Mouse (Mus musculus) layer of hippocampus, postnatal 10 days (tissue): ENCODE measurements around the gene Fyco1. TPM values are rescaled to one million over a fixed set of nuclear protein-coding genes. Genes with fewer than 3 reads are reported as not detected.

Source experiments
- DNase-seq, 2 experiments: peaks; one replicate each; pipeline ENCODE4 v3.0.0; 2021; ENCODE audit warnings: low spot score in 2 of 2
- long read RNA-seq: library from polyadenylated mRNA; stranded (forward); transcript quantifications from one replicate; pipeline ENCODE4 v2.0.0, GENCODE M21; 2023
- total RNA-seq, 2 experiments: library from RNA; stranded (reverse); gene quantifications; 2 replicates each; pipeline ENCODE4 v1.2.3; 2021

Gene Fyco1
- total RNA-seq, result 10 to 100 TPM; 18.6 to 25.1 TPM
- long read RNA-seq, full-length matches to known transcripts, result 5 of 8 reads
- long read RNA-seq, partial matches to known transcripts, result 0 of 8 reads
- long read RNA-seq, other reads (novel, unspliced or antisense), result 3 of 8 reads

DNA sequence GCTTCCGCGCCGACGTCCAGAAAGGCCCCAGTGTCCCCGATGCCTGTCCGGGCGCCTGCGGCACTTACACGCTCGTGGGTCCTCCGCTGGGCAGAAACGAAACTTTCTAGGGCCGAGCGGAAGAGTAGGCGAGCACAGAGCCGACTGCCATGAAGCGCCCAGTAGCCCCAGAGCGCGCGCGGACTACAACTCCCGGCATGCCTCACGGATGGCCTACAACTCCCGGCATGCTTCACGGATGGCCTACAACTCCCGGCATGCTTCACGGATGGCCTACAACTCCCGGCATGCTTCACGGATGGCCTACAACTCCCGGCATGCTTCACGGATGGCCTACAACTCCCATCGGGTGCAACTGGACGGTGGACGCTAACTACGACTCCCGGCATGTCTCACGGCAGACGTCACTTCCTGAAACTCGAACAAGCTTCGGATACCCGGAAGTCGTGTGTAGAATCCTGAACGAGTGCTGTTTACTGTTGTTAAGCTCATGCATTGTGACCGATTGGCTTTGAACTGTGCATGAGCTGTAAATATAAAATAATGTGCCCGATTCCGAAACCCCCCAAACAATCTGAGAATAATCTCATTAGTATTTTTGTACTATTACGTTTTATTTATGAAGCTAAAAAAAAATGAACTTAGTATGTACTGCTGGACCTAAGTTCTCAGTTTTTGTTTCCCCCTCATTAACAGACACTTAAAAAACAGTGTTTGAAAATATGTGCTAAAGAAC is at the start of gene Fyco1:
Gene Fyco1, minus strand, starts transcription at position 187 of the 736 bp plus-strand sequence.
- DNase-seq, result peak; percentile 93 to 95

DNA sequence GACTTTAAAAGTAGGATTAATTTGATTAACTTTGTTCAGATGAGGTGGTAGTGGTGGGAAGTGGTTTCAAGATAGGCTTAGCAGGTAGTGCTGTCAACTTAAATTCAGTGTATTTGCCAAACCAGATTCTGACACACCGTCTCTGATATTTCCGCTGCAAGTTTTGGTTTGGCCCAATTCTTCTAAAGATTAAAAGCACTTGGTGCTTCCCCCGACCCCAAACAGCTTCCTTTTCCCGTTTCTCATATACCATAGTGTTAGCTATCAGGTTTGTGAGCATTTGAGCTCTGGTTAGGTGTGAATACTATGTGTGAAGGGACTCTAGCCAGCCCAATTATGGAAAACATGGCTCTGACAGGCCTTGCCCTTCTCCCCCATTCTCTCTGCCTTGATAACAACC is 20.4 kb upstream of the Fyco1 start:
- DNase-seq, result no peak

DNA sequence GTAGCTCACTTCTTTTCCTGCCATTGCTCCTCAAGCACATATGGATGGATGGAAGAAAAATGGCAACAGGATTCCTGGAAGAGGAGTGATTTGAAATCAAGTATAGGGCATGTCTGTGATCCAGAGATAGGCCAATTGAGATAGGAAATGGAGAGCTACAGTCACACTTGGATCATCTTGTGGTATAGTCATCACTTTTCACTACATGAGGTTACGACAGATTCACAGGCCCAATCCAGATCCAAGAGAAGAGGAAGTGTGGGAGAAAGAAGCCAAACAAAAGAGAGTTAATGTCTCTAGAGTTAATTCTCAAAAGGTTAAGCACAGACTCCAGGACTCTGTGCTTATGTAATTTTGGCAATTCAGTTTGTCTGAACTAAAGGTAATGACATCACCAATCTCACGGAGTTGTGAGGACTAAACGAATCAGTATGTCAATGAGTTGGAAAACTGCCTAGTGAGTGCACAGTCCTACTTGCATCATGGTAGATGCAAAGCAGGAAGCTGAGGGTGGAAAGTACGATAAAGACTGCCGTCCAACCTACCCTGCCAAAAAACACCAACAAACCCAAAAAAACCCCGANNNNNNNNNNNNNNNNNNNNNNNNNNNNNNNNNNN is 17.6 kb upstream of the Fyco1 start:
- DNase-seq, result no peak

DNA sequence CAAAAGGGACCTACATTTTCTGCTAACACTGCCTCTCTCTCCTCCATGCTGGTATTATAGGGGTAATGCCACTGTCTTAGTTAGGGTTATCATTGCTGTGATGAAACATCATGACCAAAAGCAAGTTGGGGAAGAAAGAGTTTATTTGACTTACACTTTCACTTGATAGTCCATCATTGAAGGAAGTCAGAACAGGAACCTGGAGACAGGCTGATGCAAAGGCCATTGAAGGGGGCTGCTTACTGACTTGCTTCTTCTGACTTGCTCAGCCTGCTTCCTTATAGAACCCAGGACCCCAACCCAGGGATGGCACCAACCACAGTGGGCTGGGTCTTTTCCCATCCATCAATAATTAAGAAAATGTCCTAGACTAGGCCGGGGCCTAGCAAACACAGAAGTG is 11.9 kb upstream of the Fyco1 start:
- no peak for DNase-seq

DNA sequence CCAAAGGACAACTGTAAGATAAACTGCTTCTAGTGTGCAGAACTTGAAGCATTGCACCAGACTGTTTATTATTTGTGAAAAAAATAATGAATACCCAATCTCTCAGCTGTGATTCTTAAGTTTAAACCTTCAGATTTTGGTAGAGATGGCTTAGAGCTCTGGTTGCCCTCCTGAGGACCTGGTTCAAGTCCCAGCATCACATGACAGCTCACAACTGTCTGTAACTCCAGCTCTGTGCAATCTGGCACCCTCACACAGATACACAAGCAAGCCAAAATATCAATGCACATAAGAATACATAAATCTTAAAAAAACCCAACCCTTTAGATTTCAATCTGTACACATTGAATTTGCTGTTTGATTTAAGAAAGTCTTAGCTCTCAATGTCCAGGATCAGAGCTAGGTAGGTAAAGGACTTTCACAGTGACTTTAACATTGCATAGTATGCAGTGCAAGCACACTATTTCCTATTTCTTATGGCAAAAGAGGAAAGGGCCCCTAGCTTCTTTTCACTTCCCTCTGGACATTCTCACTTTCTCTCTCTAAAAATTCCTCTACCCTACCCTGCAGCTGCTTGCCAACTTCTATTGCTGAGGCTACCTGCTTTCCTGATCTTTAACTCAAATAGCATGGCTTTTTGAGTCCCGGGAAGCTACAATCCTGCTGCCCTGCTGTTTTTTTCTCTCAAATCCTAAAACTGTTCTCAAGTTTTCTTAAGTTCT is 11.4 kb upstream of the Fyco1 start:
- no peak for DNase-seq

DNA sequence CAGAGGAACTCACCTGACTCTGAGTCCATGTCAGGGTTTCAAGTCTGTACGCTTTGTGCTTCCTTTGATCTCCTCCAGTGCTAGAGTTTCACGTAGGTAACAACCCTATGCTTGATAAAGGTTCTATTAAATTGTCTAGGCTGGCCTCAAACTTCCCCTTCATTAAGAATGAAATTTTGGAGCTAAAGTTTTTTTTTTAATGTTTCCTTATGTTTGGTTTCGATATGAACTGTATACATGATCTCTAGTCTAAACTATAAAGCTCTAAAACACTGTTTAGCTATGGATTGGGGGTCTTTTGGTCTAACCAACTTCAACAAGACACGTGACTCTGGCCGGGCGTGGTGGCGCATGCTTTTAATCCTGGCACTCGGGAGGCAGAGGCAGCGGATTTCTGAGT is 10.2 kb upstream of the Fyco1 start, which contains the start of gene Xcr1:
Gene Xcr1, minus strand, starts transcription at position 101 of the 400 bp plus-strand sequence.
- no peak for DNase-seq

DNA sequence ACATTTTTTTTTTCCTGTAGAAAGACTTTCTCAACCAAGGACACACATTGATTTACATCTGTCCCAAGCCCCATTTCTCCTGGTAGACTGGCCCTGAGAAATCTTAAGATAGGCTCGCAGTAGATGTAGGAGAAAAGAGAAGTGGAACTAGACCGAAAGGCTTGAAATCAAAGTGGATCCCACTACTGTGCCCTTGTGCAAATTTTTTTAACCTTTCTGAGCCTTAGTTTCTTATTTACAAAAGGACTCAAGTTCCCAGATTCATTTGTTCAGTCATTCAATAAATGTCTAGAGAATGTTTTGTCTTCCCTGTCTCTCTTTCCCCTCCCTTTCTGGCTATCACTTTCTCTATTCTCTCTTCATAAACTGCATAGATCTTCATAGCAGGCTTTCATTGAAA is 5.1 kb upstream of the Fyco1 start:
- no peak for DNase-seq

DNA sequence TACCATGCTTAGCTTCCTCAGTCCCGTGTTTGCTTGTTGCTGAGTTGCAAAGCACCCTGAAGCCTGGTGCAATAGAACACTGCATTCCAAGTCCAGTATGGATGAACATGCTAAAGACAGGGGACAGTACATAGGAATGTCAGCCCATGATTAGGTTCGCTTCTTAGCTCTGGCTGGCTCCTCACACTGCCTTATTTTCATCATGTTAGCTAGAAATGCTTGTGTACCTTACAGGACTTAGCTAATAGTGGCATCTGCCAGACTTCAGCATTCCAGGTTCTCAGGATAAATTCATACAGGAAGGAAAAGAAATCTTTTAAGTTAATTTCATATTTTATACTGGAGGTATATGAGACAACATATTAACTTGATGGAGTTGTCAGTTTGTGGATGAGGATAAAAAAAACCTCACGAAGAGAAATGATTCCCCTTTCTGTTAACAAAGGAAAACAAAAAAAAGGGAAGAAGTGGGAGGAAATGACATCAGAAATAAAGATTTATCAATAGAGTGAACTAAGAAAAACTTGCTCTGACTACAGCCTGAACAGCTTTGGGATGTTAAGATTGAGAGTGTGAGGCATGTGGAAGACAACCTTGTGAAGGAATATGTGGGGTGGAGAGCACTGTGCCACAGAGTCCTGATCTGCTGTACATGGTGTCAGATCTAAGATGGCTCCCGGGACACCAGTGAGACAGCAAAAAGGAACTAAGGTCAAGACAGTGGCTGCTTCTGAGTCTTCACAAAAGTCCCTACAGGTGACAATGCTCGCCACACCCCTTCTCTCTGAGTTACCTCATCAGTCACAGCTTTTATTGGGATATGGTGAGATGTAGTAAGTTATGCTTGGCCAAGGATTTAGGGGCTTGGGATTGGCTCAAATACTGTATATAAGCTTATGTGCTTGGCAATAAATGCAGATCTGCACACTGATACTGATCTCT is 1.0 kb upstream of the Fyco1 start:
- DNase-seq, result peak in 1 of 2 experiments; percentile 16

DNA sequence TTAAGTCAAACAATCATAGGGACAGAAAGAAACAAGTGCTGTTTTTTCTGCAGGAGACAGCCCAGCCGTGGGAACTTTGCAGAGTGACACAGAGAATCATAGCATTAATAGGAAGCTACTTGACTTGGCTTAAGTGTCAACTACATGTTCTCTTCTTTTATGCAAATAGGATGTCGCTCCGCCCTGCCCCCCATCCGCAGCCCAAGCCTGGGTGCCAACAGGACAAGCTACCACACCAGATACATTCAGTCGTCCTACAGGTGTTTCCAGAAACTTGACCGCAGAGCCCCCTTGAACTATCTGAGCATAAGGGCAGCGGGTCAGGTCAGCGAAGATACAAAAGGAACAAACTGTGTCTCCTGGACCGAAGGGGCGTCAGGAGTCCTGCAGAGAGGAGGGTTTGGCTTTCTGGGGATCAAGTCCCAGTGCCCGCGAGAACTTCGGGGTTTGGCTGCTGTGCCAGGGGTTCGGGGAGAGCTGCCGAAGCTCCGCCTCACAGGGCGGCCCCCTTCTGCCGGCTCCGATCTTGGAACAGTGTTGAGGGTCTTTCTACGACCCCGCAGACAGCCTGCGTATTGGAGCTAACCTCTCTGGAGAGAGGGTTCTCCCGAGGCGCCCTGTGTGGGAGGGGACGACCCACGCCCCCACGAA is 512 bp downstream of the Fyco1 start:
- DNase-seq, result no peak

DNA sequence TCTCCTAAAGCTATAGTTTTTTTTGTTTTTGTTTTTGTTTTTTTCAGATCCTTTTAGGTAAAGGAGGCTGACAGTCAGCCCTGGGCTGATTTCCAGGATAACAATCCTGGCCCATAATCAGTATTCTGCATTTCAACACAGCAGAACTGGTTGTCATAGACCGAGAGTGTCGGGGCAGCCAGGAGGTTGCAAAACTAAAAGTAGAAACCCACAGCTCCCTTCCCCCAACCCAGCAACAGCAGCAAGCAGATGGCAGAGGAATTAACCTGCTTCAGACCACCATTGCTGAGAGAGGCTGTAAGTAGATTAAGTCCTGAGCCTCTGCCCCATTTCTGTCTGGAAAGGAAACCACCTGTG is 1.0 kb downstream of the Fyco1 start:
- peak; percentile 23 to 38 for DNase-seq

DNA sequence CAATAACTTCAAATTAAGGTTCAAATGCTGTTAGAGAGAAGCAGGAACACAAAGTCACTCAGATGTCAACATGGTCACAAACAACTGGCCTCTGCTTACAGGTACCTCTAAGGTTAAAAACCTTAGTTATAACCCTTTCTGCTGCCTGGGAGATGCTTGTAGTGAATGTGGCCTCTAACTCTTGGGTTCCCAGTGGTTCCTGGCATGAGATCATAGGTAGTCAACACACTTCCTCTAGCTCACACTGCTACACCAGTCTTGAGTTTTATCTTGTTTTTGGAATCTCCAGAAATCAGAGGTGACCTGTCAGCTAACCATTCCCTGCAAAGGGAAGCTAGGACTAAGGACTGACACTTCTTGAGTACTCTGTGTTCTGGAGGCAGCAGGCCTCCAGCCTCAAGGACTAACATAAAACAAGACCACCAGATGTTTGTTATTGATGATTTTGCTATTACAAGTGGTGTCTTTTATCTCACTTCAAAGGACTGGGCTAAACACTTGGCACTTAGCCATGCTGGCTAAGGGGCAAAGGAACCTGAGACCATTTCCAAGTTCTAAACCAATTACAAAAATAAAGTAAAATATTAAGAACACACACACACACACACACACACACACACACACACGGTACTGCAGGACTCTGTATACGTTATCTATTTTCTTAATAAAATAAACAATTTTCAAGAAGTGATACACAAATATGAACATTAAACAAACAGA is 1.6 kb downstream of the Fyco1 start:
- peak in 1 of 2 experiments; percentile 16 for DNase-seq

DNA sequence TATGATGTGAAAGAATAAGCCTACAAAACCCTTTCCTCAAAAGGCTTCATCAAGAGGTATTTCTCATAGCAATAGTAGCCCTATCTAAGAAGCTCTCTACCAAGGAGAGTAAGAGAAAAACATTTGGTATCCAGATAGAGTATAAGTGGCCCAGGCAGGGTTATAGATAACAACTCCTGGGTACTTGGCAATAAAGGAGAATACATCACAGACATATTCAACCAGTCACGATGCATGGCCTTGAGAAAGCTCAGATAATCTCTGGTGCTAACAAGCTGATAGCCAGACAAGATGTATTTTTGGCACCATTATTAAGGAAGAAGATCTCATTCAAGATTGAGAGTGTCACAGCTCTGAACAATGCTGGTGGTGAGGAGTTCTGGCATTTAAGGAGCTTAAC is 5.2 kb downstream of the Fyco1 start:
- DNase-seq, result no peak

DNA sequence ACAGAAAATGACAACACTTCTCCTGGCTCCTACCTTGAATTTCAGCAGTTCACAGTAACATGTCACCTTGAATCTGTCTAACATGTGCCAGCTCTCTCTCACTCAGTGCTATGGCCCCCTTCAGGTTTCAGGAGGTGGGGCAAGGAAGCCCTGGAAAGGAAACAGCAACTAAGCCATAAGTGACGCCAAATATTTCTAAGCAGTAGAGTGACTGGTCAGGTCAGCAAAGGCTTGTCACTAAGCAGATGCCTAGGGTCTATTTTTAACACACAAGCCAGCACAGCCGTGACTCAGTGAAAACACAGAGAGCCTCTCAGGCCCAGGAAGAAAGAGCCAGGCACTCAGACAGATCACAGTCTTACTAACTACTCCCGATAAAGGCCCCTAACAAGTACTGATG is 6.6 kb downstream of the Fyco1 start:
- no peak for DNase-seq

DNA sequence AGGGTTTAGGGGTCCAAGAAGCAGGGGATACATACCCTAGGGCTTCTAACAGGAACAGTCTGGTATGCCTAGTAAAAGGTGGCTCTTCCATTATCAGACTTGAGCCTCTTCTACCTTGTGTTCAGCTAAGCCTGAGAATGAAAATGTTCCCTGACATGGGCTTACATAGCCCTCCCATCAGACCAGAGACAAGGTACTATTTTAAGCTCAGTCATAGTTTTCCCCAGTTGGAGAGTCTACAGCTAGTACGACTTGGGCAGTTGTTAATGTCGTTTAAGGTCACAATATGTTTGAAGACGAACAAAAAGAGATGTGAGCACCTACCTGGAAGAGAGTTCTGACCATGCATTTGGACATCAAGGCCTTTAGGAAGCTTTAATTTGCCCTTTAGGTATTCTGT is 7.2 kb downstream of the Fyco1 start:
- DNase-seq, result no peak

DNA sequence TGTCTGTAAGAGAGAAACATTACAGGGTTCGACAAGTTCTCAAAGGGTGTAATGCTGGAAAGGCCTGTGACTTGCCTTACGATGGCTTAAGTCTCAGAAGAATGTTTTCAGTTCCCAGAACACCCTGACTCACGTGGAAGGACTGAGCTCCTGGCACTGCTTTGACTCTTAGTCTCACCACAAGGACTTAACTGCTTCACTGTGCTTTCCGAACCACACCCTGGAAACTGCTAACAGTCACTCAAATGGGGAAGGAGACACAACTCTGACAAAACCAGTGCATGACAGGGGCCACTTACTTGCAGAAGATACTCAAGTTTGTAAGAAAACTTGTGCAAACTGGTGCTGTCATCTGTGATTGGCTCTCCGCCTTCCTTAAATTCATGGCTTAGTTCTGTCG is 11.5 kb downstream of the Fyco1 start:
- DNase-seq, result no peak

DNA sequence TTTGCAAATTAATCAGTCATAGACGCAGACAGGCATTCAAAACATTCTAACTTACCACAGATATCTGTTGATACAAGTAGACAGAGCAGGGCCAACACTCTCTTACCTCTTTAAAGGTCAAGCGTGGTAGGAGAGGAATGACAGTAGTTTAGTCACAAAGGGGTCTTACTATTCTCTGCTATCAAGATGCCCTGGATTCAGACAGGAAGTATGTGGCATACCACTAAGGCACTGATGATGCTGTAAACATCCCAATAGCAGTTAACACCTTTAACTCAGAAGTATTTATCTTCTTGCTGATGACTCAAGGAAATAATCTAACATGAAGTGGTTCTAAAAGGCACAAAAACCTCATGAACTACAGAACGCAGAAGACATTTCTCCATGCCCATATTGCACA is 15.8 kb downstream of the Fyco1 start:
- DNase-seq, result no peak

DNA sequence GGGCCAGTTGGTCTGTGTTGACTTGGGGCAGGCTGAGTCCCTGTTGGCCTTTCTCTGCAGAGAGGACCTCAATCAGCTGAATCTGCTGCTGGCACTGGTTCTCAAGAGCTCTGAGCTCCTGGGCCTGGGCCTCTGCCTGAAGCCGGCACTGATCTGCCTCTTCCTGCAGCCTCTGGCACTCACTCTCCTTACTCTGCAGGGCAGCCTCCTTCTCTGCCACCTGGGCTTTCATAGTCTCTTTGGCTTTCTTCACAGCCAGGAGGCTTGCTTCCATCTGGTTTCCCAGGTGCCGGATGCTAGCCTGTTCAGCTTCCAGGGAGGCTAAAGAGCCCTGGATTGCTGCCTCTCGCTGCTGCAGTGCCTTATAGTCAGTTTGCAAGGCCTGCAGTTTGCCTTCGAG is 22.8 kb downstream of the Fyco1 start:
- no peak for DNase-seq

DNA sequence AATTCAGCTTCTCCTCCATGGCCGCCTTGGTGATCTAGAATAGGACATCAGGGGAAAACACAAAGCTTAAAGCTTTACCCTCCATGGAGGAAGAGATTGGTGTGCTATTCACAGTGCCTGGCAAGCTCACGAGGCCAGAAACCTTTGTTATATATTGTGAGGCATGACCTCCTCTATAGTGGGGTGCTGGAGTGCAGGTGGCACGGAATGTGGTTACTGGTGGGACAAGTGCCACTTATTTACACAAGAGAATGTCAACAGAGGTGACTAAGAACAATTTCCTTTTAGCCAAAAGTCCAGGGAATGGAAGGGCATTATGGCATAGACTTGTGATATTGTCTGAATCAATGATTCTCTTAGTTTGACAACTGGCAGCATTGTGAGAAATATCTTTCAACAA is 25.1 kb downstream of the Fyco1 start:
- DNase-seq, result no peak

DNA sequence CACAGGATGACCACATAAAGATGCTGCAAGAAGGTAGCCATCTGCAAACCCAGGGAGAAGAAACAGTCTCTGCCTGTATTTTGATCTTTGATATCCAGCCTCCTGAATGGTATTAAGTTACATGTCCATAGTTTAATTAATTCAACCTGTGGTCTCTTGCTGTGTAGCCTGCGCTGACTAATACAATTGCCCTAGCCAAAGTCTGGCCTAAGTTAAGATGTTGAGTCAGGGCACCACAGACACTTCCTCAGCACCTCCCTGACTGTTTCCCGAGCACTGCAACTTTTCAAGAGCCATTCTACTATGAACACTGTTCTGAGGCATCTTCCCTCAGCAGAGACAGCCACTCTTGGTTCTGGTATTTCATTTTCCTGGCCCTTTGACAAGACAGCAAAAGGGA is 33.1 kb downstream of the Fyco1 start:
- DNase-seq, result no peak

DNA sequence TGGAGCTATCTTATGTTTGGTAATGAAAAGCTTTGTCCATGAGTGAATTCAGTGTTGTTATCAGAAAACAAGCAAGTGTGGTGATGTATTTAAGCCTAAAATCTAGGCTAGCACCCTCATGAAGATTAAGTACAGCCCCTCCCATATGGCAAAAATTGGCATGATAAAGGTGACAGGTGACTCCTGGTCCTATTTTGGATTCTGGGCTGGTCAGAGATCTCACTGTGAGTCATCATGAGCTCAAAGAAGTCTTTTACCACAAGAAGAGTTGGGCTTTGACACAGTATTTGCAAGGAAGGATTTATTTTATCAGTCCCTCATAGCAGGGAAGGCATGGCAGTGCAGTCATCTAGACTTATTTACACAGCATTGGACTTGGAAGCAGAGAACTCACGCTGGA is 35.7 kb downstream of the Fyco1 start:
- no peak for DNase-seq
